Mouse (Mus musculus) limb, embryonic 12.5 days (tissue): ENCODE data around the gene Cited1. TPM values are rescaled to one million over a fixed set of nuclear protein-coding genes. Genes with fewer than 3 reads are reported as not detected.
A peak's percentile ranks its signal among the peaks of the same experiment; 100 is the strongest.

Experiments
- ATAC-seq: fragments of 200-750 bp; cut with Nextera tagmentation; 2 replicates; pipeline ENCODE4 v1.8.0; 2017; ENCODE audit warnings: low read depth, moderate TSS enrichment; ENCODE audit not compliant: insufficient number of reproducible peaks, insufficient read depth, low FRiP score, low TSS enrichment
- H3K27ac ChIP-seq: fragments of 300-500 bp; sonication (generic); 2 replicates; pipeline ENCODE4 v1.5.1; 2016; ENCODE audit warnings: mild to moderate bottlenecking, moderate library complexity
- H3K27me3 ChIP-seq: fragments of 300-500 bp; sonication (generic); 2 replicates; pipeline ENCODE4 v1.6.1; 2016; ENCODE audit warnings: mild to moderate bottlenecking, moderate library complexity
- H3K36me3 ChIP-seq: fragments of 300-500 bp; sonication (generic); 2 replicates; pipeline ENCODE4 v1.6.1; 2016; ENCODE audit warnings: mild to moderate bottlenecking, moderate library complexity
- H3K4me1 ChIP-seq: fragments of 300-500 bp; sonication (generic); replicated peaks from 2 replicates; pipeline ENCODE4 v1.6.1; 2016
- H3K4me2 ChIP-seq: fragments of 300-500 bp; sonication (generic); 2 replicates; pipeline ENCODE4 v1.6.1; 2016; ENCODE audit warnings: mild to moderate bottlenecking, moderate library complexity
- H3K4me3 ChIP-seq: fragments of 300-500 bp; sonication (generic); replicated peaks from 2 replicates; pipeline ENCODE4 v1.5.1; 2016; ENCODE audit warnings: mild to moderate bottlenecking
- H3K9ac ChIP-seq: fragments of 300-500 bp; sonication (generic); replicated peaks from 2 replicates; pipeline ENCODE4 v1.6.1; 2016; ENCODE audit warnings: mild to moderate bottlenecking, moderate library complexity
- H3K9me3 ChIP-seq: fragments of 300-500 bp; sonication (generic); 2 replicates; pipeline ENCODE4 v1.6.1; 2016; ENCODE audit warnings: mild to moderate bottlenecking, moderate library complexity
- WGBS: fragments of 180-500 bp; shearing (Covaris S2); methylation state at CpG from one replicate; pipeline ENCODE4 v1.1.7; 2016; 5-methylcytosine and 5-hydroxymethylcytosine counted together
- polyA plus RNA-seq: library from polyadenylated mRNA; unstranded; fragments of >200 nt; fragmentation: Nextera tagmentation; extraction: Ambion mirVana; gene quantifications from 2 replicates; pipeline ENCODE4 v1.2.1, GENCODE M21; 2016

Gene Cited1
- polyA plus RNA-seq: 40.0 and 41.2 TPM in 2 replicates

GRCm38 (mm10) chrX:102251937-102252860, at the start of gene Cited1:
Cited1 (minus strand) TSS chrX:102252181.
- Histone ChIP-seq H3K9me3 (no peaks in the 10 kb centered on the region), H3K27me3 (peaks cover 71% of the 10 kb centered on the region), H3K36me3 (no peaks in the 10 kb centered on the region), H3K9ac (peak within 1 kb of the TSS; percentile 60), H3K4me1 (0 out of 2 replicates have a peak, but pooled peaks cover 4% of the 10 kb centered on the region), H3K27ac (peak within 1 kb of the TSS; percentile 75), H3K4me2 (peak within 1 kb of the TSS; percentile 73), H3K4me3 (peak within 1 kb of the TSS; percentile 55)
- WGBS: 15% methylated on average over 44 of the region's 44 CpGs
- ATAC-seq: peak; percentile 89

GRCm38 (mm10) chrX:102284889-102285288, 32.9 kb upstream of the Cited1 start:
- Histone ChIP-seq H3K27ac (peak overlapping the region; percentile 41; the same call in 1 of the 2 replicates), H3K4me1 (peaks cover 8% of the 10 kb centered on the region; the same call in 1 of the 2 replicates), H3K4me3 (no peak overlapping the region), H3K36me3 (no peaks in the 10 kb centered on the region), H3K9me3 (no peaks in the 10 kb centered on the region), H3K4me2 (no peak overlapping the region), H3K27me3 (peaks cover 42% of the 10 kb centered on the region), H3K9ac (no peak overlapping the region)
- no peak for ATAC-seq
- 51% methylated on average over 3 of the region's 3 CpGs for WGBS

GRCm38 (mm10) chrX:102262620-102263345, 10.8 kb upstream of the Cited1 start:
- no peak overlapping the region for H3K9ac ChIP-seq
- ATAC-seq: no peak
- H3K36me3 ChIP-seq: no peaks in the 10 kb centered on the region
- no peak overlapping the region for H3K4me2 ChIP-seq
- H3K4me3 ChIP-seq: no peak overlapping the region
- H3K4me1 ChIP-seq: no peaks in the 10 kb centered on the region
- H3K27ac ChIP-seq: no peak overlapping the region
- 80% methylated on average over 14 of the region's 14 CpGs for WGBS
- H3K27me3 ChIP-seq: peaks cover 52% of the 10 kb centered on the region
- no peaks in the 10 kb centered on the region for H3K9me3 ChIP-seq

GRCm38 (mm10) chrX:102259772-102260171, 7.8 kb upstream of the Cited1 start:
- H3K27ac ChIP-seq: no peak overlapping the region
- WGBS: 93% methylated on average over 4 of the region's 4 CpGs
- peaks cover 46% of the 10 kb centered on the region for H3K27me3 ChIP-seq
- H3K4me1 ChIP-seq: no peaks in the 10 kb centered on the region
- H3K9ac ChIP-seq: no peak overlapping the region
- H3K4me3 ChIP-seq: no peak overlapping the region
- no peak for ATAC-seq
- no peaks in the 10 kb centered on the region for H3K36me3 ChIP-seq
- no peak overlapping the region for H3K4me2 ChIP-seq
- no peaks in the 10 kb centered on the region for H3K9me3 ChIP-seq

- Histone ChIP-seq H3K4me2 (peak overlapping the region; percentile 73), H3K4me3 (0 out of 2 replicates have a peak overlapping the region, but pooled peaks have one; percentile 12), H3K4me1 (0 out of 2 replicates have a peak, but pooled peaks cover 4% of the 10 kb centered on the region), H3K9me3 (no peaks in the 10 kb centered on the region), H3K27ac (no peak overlapping the region), H3K36me3 (no peaks in the 10 kb centered on the region), H3K27me3 (peaks cover 58% of the 10 kb centered on the region), H3K9ac (no peak overlapping the region)
- ATAC-seq: no peak
- WGBS: 10% methylated on average over 7 of the region's 7 CpGs
Observed at GRCm38 (mm10) chrX:102253892-102254291, 1.9 kb upstream of the Cited1 start.

GRCm38 (mm10) chrX:102251221-102251936, 602 bp downstream of the Cited1 start:
- Histone ChIP-seq H3K4me2 (peak overlapping the region; percentile 73), H3K9ac (peak overlapping the region; percentile 60), H3K9me3 (no peaks in the 10 kb centered on the region), H3K27me3 (peaks cover 76% of the 10 kb centered on the region), H3K36me3 (peaks cover 4% of the 10 kb centered on the region; the same call in 1 of the 2 replicates), H3K4me1 (0 out of 2 replicates have a peak, but pooled peaks cover 4% of the 10 kb centered on the region), H3K4me3 (peak overlapping the region; percentile 55), H3K27ac (peak overlapping the region; percentile 75)
- WGBS: 22% methylated on average over 52 of the region's 80 CpGs
- peak; percentile 11; the same call in 1 of the 2 replicates for ATAC-seq

GRCm38 (mm10) chrX:102250891-102251170, 1.1 kb downstream of the Cited1 start:
- peak overlapping the region; percentile 60 for H3K9ac ChIP-seq
- 15% methylated on average over 24 of the region's 24 CpGs for WGBS
- peak overlapping the region; percentile 75 for H3K27ac ChIP-seq
- peak overlapping the region; percentile 73 for H3K4me2 ChIP-seq
- no peak for ATAC-seq
- H3K27me3 ChIP-seq: peaks cover 80% of the 10 kb centered on the region
- 0 out of 2 replicates have a peak, but pooled peaks cover 4% of the 10 kb centered on the region for H3K4me1 ChIP-seq
- peaks cover 4% of the 10 kb centered on the region; the same call in 1 of the 2 replicates for H3K36me3 ChIP-seq
- peak overlapping the region; percentile 55 for H3K4me3 ChIP-seq
- H3K9me3 ChIP-seq: no peaks in the 10 kb centered on the region

GRCm38 (mm10) chrX:102250150-102250890, 1.7 kb downstream of the Cited1 start:
- Histone ChIP-seq H3K4me1 (0 out of 2 replicates have a peak, but pooled peaks cover 4% of the 10 kb centered on the region), H3K9me3 (no peaks in the 10 kb centered on the region), H3K27me3 (peaks cover 80% of the 10 kb centered on the region), H3K4me3 (peak overlapping the region; percentile 55), H3K36me3 (peaks cover 4% of the 10 kb centered on the region; the same call in 1 of the 2 replicates), H3K27ac (0 out of 2 replicates have a peak overlapping the region, but pooled peaks have one; percentile 75), H3K9ac (peak overlapping the region; percentile 60), H3K4me2 (peak overlapping the region; percentile 73)
- 11% methylated on average over 55 of the region's 68 CpGs for WGBS
- ATAC-seq: no peak

GRCm38 (mm10) chrX:102244334-102244733, 7.6 kb downstream of the Cited1 start:
- peaks cover 4% of the 10 kb centered on the region; the same call in 1 of the 2 replicates for H3K36me3 ChIP-seq
- H3K4me1 ChIP-seq: no peaks in the 10 kb centered on the region
- H3K4me3 ChIP-seq: no peak overlapping the region
- no peaks in the 10 kb centered on the region for H3K9me3 ChIP-seq
- H3K27ac ChIP-seq: no peak overlapping the region
- H3K27me3 ChIP-seq: peaks cover 50% of the 10 kb centered on the region
- H3K4me2 ChIP-seq: no peak overlapping the region
- H3K9ac ChIP-seq: no peak overlapping the region
- WGBS: 70% methylated on average over 2 of the region's 2 CpGs
- no peak for ATAC-seq

GRCm38 (mm10) chrX:102219126-102219525, 32.9 kb downstream of the Cited1 start:
- Histone ChIP-seq H3K9ac (no peak overlapping the region), H3K27me3 (peaks cover 3% of the 10 kb centered on the region), H3K9me3 (no peaks in the 10 kb centered on the region), H3K4me3 (no peak overlapping the region), H3K4me1 (no peaks in the 10 kb centered on the region), H3K27ac (no peak overlapping the region), H3K4me2 (no peak overlapping the region), H3K36me3 (no peaks in the 10 kb centered on the region)
- WGBS: 23% methylated on average over 1 of the region's 1 CpGs
- ATAC-seq: no peak
